Mouse (Mus musculus) embryo, embryonic 11.5 days (tissue): ENCODE results near the gene Tnfaip1.
"Not testable (repeated sequence)": the region's sequence is repeated elsewhere in the genome, so short reads cannot be mapped to it uniquely, and the experiment has no call there.

Source experiments
- DNase-seq: peaks from one replicate; pipeline ENCODE4 v3.0.0-alpha.2; 2012; ENCODE audit warnings: low read depth, low spot score

Gene Tnfaip1

GRCm38 (mm10) chr11:78536080-78536689, at the start of gene Tnfaip1, which contains the start of gene Ift20:
Gene Tnfaip1 (minus strand): TSS chr11:78536332.
Gene Ift20 (plus strand): TSS chr11:78536361.
- peak; percentile 98 for DNase-seq

DNA sequence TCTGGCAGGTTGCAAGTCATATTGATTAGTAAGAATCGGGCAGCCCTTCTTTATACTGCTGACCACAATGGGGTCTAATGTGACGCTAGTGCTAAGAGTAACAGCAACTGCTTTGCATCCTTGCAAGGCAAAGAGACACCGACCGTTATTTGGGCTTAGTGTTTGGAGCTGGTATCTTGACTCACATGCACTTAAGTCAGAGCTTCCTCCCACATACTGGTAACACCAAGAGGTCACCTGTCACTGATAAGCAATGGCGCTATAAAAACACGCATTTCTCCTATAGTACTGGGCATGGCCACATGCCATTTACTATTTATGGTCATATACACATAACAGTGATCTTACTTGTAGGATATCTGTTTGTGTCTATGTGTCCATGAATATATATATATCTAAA, 46.7 kb upstream of the Tnfaip1 start:
- DNase-seq = no peak

DNA sequence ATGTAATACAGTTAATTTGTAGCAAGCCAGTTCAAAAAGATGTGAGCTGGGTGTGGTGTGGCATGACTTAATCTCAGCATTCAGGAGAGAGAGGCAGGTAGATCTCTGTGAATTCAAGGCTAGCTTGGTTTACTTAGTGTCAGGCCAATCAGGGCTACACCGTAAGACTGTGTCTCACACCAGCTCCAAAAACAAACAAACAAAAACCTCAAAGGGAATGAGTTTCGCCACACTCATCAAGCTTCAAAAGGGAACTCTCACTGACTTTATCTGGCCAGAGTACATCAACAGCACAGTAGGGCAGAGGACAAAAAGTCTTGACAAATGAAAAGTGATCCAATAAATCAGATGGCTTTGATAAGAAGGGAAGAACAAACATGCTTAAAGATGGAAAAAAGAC, 38.8 kb upstream of the Tnfaip1 start:
- no peak for DNase-seq

DNA sequence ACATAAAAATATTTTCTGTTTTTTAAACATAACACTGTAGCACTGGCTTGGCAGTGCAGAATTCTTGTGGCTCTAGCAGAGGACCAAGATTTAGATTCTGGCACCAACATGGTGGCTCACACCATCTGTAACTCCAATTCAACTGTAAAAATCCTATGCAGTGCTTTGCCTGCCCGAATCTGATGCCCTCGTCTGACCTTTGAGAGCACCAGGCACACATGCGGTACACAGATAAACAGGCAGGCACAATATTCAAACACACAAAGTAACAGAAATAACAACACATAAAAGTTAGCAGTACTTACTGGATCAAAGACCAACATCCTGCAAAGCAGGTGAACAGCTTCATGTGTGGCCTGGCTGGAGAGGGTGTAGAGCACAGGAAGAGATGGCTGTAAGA, 38.4 kb upstream of the Tnfaip1 start:
- DNase-seq = no peak

GRCm38 (mm10) chr11:78574031-78574430, 37.9 kb upstream of the Tnfaip1 start:
- not testable (repeated sequence) for DNase-seq

GRCm38 (mm10) chr11:78571854-78572253, 35.7 kb upstream of the Tnfaip1 start:
- no peak for DNase-seq

- no peak for DNase-seq
Measured at GRCm38 (mm10) chr11:78571441-78571840, 35.3 kb upstream of the Tnfaip1 start.

- no peak for DNase-seq
Measured at GRCm38 (mm10) chr11:78569806-78570205, 33.7 kb upstream of the Tnfaip1 start.

GRCm38 (mm10) chr11:78568827-78569226, 32.7 kb upstream of the Tnfaip1 start:
- no peak for DNase-seq

GRCm38 (mm10) chr11:78567614-78568013, 31.5 kb upstream of the Tnfaip1 start:
- DNase-seq = no peak

GRCm38 (mm10) chr11:78566775-78567174, 30.6 kb upstream of the Tnfaip1 start:
- DNase-seq = no peak

- peak; percentile 53 for DNase-seq
Measured at GRCm38 (mm10) chr11:78560447-78560846, 24.3 kb upstream of the Tnfaip1 start.

- no peak for DNase-seq
Measured at GRCm38 (mm10) chr11:78557241-78557640, 21.1 kb upstream of the Tnfaip1 start.

DNA sequence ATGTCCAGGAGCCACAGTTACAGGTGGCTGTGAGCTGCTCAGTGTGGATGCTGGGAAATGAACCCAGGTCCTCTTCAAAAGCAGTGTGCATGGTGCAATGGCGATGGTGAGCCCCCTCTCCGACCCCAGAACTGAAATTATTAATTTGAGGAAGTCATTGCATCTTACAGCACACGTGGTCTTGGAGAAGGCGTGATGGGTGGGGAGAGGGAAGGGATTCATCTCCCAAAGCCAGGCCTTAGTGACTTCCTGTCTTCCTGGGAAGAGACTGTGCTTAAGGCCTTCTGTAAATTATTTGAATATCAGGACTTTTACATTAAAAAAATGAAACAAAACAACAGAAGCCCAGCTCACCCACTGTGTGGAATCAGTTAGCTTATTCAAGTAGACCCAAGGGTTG, 19.9 kb upstream of the Tnfaip1 start:
- DNase-seq = no peak

DNA sequence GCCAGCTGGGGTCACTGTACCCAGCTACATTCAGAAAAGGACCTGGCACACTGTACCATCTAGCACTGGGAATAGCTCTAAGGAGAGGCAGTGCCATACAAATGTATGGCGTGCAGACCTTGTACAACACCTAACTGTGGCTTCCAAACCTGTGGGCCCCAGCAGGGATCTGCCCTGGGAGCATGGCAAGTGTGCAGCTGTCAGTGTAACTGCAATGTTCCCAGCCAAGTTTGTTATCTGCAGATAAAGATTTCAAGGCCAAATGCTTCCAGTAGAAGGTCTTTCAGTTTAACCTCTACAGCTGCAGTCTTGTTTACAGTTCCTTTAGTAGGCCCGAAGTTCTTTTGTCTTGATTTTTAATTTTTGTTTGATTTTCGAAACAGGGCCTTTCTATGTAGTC, 19.5 kb upstream of the Tnfaip1 start:
- DNase-seq = no peak

GRCm38 (mm10) chr11:78551059-78551398, 14.9 kb upstream of the Tnfaip1 start:
- no peak for DNase-seq

- DNase-seq = peak; percentile 91
Measured at GRCm38 (mm10) chr11:78550168-78551058, 14.3 kb upstream of the Tnfaip1 start, which contains the start of gene Tmem97. Gene Tmem97 (minus strand): TSS chr11:78550777.

- no peak for DNase-seq
Measured at GRCm38 (mm10) chr11:78549491-78549987, 13.4 kb upstream of the Tnfaip1 start.

DNA sequence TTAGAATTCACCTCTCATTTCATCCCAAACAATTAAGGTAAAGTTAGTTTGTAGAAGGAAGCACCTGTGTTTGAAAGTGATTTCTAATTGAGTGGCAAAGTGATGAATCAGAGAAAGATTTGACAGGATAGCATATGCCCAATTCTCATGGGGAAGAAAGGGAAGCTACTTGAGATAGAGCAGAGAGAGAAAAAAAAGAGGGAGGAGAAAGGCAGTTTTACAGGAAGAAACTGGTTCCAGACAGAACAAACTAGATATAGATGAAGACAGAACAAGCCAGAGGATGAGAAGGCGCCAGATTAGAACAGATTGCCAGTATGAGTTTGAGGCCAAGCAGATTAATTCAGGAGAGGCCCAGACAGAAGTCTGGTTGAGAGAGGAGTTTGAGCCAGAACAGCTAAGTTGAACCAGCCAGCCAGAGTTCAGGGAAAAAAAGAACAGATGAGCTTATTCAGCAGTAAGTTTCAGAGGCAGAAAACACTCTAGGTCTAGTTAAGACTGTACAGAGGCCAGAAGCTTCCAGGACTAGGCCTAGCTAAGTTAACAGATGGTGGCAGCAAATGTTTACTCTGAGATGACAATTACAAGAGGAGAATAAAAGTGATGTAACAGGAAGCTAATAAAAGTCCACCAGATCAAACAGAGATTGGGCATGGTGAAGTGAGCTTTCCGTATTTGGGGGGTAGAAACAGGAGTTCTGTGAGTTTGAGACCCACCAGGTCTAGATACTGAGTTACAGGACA, 11.8 kb upstream of the Tnfaip1 start:
- DNase-seq = no peak

DNA sequence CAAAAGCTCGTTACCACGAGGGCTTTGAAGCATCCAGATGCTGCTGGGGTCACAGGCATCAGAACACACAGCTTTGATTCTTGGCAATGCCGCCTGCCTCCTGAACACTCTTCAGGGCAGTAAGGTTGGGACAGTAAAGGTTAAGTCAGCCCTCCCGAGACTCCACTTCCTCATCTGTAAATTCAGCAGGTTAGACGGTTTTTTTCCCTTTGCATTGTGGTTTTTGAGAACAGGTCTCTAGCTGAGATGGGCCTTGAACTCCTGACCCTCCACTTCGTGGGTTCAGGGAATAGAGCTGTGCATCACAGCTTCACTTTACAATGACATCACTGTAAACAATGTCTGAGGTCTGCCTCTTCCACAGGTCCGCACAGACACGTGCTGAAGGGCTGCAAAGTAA, 9.0 kb upstream of the Tnfaip1 start:
- DNase-seq = no peak

DNA sequence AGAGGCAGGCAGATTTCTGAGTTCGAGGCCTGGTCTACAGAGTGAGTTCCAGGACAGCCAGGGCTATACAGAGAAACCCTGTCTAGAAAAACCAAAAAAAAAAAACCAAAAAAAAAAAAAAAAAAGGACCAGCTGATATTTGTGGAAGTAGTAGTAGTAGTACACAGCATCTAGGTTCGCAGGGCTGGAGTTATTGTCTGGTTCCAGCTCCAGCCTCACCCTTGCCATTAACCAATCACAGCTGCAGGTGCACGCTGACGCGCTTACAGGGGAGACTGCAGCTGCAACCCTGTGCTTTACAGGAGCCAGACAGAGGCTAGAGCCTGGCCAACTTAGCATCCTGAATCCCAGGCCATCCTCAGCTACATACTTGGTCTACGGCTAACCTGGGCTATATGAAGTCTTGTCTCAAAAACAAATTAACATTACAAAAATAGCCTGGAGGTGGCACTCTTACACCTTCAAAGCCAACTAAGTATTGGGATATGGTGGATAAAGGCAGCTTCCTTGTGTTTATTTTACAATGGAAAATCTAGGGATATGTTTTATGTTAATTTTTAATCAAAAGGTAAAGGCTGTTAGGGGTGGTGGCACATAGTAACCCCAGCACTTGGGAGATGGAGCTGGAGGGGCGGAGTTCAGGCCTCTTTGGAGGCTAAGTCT, 8.4 kb upstream of the Tnfaip1 start:
- DNase-seq = no peak

DNA sequence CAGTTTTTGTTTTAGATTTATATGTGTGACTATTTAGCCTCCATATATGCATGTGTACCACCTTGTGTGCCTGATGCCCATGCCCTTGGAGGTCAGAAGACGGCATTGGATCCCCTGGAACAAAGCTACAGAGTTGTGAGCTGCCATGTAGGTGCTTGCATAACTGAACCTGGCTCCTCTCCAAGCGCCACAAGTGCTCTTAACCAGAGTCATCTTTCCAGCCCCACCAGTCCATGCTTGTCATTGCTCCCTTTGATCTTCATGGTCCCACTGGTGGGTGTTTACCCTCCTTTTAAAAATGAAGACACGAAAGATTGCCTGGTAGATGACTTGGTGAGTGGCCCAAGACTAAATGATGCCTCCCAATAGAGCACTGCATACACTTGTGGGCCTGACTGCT, 4.2 kb upstream of the Tnfaip1 start:
- DNase-seq = no peak
